Mouse (Mus musculus): Measurements from ENCODE around the gene Elmo3.

DNA sequence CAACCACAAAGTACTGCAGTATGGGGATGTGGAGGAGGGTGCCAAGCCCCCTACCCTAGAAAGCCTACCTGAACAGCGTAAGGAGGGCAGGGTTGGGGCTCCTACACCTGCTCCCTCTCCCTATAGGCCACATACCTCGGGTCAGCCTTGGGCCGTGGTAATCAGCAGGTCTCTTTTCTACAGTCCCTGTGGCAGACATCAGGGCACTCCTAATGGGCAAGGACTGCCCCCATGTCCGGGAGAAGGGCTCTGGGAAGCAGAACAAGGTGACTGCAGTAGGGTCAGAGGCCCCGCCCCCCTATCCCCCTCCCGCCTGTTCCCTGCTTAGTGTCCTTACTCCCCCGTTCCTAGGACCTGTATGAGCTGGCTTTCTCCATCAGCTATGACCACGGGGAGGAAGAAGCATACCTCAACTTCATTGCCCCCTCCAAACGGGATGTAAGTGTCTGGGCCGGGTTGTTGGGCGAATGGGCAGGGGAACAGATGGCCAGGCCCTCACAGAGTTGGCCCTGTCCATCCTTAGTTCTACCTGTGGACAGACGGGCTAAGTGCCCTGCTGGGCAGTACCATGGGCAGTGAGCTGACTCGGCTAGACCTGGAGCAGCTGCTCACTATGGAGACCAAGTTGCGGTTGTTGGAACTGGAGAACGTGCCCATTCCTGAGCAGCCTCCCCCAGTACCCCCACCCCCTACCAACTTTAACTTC, 3.9 kb downstream of the Elmo3 start:
- no peak for TF ChIP-seq CTCF (IDR thresholded peaks at IDR 0.05; ENCODE audit: extremely low read depth, insufficient read length, insufficient replicate concordance, low read depth, low read length)
- no peak for TF ChIP-seq POLR2A (IDR thresholded peaks at IDR 0.05; ENCODE audit: low read depth, low read length)

Data from small intestine, adult 2 months (tissue).